Mouse (Mus musculus) brain, embryonic 14.5 days (tissue): ENCODE data around the gene Mob3b.

Experiments used
- CTCF ChIP-seq: fragments of 200-500 bp; IDR thresholded peaks from 2 replicates; pipeline ENCODE4 v1.5.1; 2012; ENCODE audit warnings: inconsistent platforms, mild to moderate bottlenecking, moderate library complexity, borderline replicate concordance; ENCODE audit not compliant: insufficient read depth, insufficient read length; ENCODE audit errors: extremely low read depth
- POLR2A ChIP-seq: fragments of 200-500 bp; IDR thresholded peaks from 2 replicates; pipeline ENCODE4 v1.6.1; 2012; ENCODE audit warnings: mild to moderate bottlenecking, inconsistent platforms, borderline replicate concordance; ENCODE audit not compliant: poor library complexity, insufficient read depth, insufficient read length, severe bottlenecking; ENCODE audit errors: extremely low read depth

DNA sequence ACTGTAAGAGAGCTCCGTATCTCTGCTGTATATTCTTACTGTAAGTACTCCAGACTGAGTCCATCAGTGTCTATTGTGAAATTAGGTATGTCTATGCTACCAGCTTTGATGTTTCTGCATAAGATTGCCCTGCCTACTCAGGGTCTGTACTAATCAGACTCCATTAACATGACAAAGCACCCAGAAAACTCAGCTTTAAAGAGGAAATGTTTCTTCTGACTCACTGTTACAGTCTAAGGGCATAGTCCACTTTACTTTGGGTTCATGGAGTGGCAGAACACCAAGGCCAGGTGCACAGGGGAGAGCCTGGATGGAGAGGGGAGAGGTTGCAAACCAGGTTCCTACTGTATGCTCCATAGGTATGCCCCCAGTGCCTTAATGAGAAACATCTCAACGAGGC lies 46.4 kb upstream of the Mob3b start:
- no peak for TF ChIP-seq POLR2A
- TF ChIP-seq CTCF: no peak
